Mouse (Mus musculus): ENCODE data around the gene Gpr160.
A peak's percentile ranks its signal among the peaks of the same experiment; 100 is the strongest.
"Not testable (repeated sequence)": the region's sequence is repeated elsewhere in the genome, so short reads cannot be mapped to it uniquely, and the experiment has no call there.

Gene Gpr160

GRCm38 (mm10) chr3:30855604-30856458 is at the start of gene Gpr160:
Gene Gpr160 (plus strand): TSS chr3:30855950.
- peak; percentile 89 to 91 for DNase-seq

- DNase-seq = peak in 1 of 2 experiments; percentile 54
Observed at GRCm38 (mm10) chr3:30812881-30813280, 42.9 kb upstream of the Gpr160 start.

GRCm38 (mm10) chr3:30818630-30819125 is 37.1 kb upstream of the Gpr160 start:
- no peak for DNase-seq

- no peak for DNase-seq
Observed at GRCm38 (mm10) chr3:30822163-30822562, 33.6 kb upstream of the Gpr160 start.

- DNase-seq = no peak
Observed at GRCm38 (mm10) chr3:30826069-30826468, 29.7 kb upstream of the Gpr160 start.

- DNase-seq = no peak
Observed at GRCm38 (mm10) chr3:30831848-30832606, 23.7 kb upstream of the Gpr160 start.

- DNase-seq = no peak
Observed at GRCm38 (mm10) chr3:30833254-30833653, 22.5 kb upstream of the Gpr160 start.

GRCm38 (mm10) chr3:30845755-30846154 is 10.0 kb upstream of the Gpr160 start:
- DNase-seq = no peak

- peak; percentile 23 to 34 for DNase-seq
Observed at GRCm38 (mm10) chr3:30847413-30847812, 8.3 kb upstream of the Gpr160 start.

- peak; percentile 29 to 42 for DNase-seq
Observed at GRCm38 (mm10) chr3:30851422-30851821, 4.3 kb upstream of the Gpr160 start.

- peak in 1 of 2 experiments; percentile 46 for DNase-seq
Observed at GRCm38 (mm10) chr3:30853596-30853995, 2.2 kb upstream of the Gpr160 start.

GRCm38 (mm10) chr3:30859599-30859998 is 3.8 kb downstream of the Gpr160 start:
- DNase-seq = not testable (repeated sequence)

GRCm38 (mm10) chr3:30860705-30861104 is 5.0 kb downstream of the Gpr160 start:
- DNase-seq = no peak

- DNase-seq = no peak
Observed at GRCm38 (mm10) chr3:30863712-30864435, 8.1 kb downstream of the Gpr160 start.

- DNase-seq = no peak
Observed at GRCm38 (mm10) chr3:30864640-30865039, 8.9 kb downstream of the Gpr160 start.

- DNase-seq = peak; percentile 18 to 35
Observed at GRCm38 (mm10) chr3:30868176-30868575, 12.4 kb downstream of the Gpr160 start.

GRCm38 (mm10) chr3:30868625-30869024 is 12.9 kb downstream of the Gpr160 start:
- DNase-seq = no peak

GRCm38 (mm10) chr3:30869995-30870394 is 14.2 kb downstream of the Gpr160 start:
- DNase-seq = no peak

- DNase-seq = no peak
Observed at GRCm38 (mm10) chr3:30876709-30877108, 21.0 kb downstream of the Gpr160 start.

- no peak for DNase-seq
Observed at GRCm38 (mm10) chr3:30887449-30887848, 31.7 kb downstream of the Gpr160 start.

GRCm38 (mm10) chr3:30889014-30889413 is 33.3 kb downstream of the Gpr160 start:
- DNase-seq = no peak

- no peak for DNase-seq
Observed at GRCm38 (mm10) chr3:30896721-30897120, 41.0 kb downstream of the Gpr160 start.

- DNase-seq = peak; percentile 38 to 50
Observed at GRCm38 (mm10) chr3:30899407-30899806, 43.7 kb downstream of the Gpr160 start.

All from kidney, postnatal 36 days (tissue).